Mouse (Mus musculus): Measurements from ENCODE around the gene Hdac5.
"Not testable (repeated sequence)": the region's sequence is repeated elsewhere in the genome, so short reads cannot be mapped to it uniquely, and the experiment has no call there.

The Hdac5 gene

DNA sequence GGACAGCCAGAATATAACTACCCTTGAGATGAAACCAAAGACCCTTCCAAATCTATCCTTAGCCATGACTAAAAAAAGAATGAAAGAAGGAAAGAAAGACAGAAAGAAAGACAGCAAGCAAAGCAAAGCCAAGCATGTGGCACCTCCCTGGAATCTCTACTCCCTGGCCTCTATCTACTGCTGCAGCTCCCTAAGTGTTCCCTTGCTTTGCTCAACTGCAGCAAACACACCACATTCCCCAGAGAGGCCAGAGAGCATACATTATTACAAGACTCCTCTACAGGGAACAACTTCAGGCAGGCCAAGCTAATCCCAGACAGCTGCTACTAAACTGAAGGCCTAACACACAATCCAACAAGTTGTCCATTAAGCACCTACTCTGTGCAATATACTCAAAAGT, 50.1 kb downstream of the Hdac5 start:
- DNase-seq = no peak

DNA sequence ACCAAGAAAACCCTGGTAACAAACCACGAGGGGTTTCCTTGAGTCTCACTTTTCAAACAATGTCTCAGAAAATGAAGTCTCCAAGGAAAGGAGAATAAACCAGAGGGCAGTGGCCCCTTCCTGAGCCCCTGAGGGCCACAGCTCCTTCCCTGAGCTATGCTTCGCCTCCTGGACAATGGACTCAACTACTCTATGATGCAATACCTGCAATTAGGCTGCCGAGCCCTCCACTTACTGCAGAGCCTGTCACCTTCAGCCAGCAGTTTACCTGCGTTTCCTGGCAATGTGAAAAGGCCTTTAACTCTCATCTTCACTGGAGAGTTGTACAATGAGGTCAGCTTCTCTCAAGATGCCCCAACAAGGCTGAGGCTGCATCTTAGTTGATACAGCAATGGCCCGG, 61.3 kb downstream of the Hdac5 start:
- DNase-seq = no peak

DNA sequence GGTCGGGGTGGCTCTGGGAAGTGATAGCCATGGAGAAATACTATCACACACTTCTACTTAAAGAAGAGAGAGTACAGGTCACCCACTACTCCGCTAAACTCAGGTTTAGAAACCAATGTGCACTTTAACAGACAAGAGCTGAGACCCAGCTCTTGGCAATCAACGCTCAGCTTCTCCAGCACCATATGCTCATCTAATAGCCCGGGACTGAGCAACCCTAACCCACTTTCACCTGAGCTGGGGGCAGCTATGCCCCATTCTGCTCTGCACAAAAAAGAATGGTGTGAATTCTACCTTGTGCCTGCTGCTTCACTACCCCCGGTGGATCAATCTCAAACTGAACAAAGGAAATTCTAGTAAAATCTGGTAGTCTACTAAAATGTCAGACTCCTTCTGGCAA, 62.4 kb downstream of the Hdac5 start:
- no peak for DNase-seq

DNA sequence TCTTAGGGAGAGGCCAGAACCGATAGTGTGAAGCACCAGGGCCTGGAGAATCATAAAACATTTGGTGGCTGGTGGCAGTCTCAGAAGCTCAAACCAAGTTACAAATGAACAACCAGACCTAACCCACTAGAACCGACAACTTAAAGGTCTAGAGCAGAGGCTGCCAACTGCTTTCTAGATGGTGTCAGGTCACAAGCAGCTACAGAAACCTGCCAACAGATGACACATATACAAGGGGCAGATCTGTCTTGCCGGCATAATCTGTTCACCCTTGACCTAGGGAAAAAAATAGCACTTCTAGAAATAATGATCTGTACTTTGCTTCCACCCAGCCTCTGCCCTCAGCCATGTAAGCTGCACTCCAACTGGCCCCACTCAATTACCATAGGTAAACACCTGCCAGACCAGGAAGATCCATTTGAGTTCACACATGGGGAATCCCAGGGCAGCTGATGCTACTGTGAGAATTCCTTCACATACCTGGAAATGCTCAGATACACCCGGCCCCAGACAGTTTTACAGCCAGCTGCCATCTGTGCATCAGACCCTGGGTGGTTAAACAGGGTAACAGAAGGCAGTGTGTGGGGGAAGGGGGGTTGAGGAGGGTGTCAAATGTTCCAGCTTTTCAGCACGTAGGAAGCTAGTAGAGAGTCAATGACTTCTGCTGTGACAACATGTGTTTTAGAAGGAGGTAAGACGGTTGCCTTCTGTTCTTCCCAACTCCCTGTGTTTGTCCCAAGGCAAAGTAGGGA, 63.8 kb downstream of the Hdac5 start:
- DNase-seq = no peak

DNA sequence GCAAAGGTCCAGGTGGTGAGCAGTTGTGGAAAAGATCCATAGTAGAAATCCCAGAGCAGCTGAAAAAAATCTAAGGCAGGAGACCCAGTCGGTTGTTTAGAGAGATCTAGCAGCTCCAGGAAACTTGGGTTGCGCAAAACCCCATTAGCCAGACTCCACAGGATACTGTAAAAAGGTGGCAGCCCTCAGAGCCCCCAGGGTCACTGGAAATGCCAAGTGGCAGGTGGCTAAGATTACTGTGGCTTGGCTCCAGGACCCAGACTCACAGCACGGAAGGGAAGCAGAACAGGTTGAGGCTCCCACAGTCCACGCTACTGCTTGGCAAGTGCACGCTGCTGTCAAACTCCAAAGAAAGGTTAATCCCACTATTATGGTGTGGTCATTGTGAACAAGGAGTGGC, 70.2 kb downstream of the Hdac5 start:
- DNase-seq = no peak

DNA sequence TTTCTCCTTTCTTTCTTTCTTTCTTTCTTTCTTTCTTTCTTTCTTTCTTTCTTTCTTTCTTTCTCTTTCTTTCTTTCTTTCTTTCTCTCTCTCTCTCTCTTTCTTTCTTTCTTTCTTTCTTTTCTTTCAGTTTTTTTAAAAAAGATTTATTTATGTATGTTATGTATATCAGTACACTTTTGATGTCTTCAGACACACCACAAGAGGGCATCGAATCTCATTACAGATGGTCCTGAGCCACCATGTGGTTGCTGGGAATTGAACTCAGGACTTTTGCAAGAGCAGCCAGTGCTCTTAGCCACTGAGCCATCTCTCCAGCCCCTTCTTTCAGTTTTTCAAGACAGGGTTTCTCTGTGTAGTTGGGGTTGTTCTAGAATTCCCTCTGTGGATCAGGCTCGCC, 71.9 kb downstream of the Hdac5 start:
- not testable (repeated sequence) for DNase-seq

DNA sequence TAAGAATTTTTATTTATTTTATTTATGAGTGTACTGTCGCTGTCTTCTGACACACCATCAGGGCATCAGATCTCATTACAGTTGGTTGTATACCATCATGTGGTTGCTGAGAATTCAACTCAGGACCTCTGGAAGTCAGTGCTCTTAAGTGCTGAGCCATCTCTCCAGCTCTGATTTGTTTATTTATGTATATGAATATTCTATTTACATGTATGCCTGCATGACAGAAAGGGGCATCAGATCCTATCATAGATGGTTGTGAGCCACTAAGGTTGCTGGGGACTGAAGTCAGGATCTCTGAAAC, 73.2 kb downstream of the Hdac5 start:
- no peak for DNase-seq

DNA sequence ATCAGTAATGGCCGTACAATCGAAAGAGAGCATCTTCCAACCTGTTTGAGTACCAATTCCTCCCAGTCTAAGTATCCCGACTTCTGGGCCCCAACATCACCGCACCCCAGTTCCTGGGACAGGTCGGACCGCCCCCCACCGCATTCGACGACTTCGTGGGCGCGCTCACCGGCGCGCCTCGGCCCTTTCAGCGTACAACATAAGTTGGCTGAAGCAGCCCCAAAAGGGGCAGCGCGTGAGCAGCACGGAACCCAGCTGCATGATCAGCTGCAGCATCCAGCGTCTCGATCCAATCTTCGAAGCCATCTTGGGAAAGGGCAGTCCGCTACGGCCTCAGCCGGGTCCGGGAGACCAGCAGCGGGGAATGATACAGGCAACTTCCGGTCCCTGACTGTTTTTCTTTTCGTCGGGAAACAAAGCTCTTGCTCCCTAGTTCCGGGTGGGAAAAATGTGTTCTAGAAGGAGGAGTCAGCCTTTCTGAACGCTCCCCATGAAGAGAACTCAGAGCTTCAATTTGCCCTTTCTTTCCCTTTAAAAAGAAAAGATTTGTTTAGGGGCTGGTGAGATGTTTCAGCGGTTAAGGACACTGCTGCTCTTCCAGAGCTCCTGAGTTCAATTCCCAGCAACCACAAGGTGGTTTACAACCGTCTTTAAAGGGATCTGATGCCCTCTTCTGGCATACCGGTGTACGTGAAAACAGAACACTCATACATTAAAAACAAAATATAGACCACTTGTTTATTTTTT, 73.8 kb downstream of the Hdac5 start, which contains the start of gene Tmem101:
Gene Tmem101 (minus strand): TSS at position 366 of the 747 bp plus-strand sequence.
- DNase-seq = peak; percentile 89

DNA sequence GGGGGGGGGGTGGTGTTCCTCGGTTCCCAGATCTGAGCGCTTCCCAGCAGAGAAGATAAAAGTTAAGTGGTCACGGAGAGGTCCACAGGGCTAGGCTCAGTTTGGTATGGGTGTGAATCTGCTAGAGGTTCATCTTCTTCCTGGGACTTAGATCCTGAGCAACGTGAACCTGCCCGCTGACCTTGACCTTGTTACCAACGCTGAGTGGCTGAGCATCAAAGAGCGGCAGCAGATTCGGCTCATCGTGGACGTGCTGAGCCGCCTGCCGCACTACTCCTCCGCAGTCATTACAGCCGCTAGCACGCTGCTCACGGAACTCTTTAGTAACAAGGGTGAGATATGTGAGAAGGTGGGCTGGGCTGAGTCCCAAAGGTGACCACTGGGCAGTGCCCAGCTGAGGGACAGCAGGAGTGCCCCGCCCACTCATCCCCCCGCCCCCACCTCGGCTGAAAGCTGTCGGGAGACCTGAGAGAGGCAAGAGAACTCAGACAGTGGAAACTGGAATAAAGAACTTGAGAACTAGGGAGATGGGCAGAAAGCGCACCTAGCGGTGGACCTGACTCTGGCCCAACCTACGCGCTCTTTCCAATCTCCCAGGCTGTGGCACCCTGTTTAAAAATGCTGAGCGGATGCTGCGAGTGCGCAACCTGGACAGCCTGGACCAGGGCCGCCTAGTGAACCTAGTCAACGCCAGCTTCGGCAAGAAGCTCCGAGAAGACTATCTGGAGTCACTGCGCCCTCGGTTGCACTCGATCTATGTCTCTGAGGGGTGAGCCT, 82.6 kb downstream of the Hdac5 start:
- no peak for DNase-seq

DNA sequence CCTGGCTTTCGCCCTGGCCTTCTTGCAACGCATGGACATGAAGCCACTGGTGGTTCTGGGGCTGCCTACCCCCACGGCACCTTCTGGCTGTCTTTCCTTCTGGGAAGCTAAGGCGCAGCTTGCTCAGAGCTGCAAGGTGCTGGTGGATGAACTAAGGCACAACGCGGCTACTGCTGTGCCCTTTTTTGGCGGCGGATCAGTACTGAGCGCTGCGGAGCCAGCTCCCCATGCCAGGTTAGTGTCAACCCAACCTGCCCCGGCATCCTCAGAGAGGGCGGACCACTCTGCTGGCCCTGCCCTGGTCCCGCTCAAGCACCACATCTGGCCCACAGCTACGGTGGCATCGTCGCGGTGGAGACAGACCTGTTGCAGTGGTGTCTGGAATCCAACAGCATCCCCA, 83.4 kb downstream of the Hdac5 start:
- DNase-seq = no peak

DNA sequence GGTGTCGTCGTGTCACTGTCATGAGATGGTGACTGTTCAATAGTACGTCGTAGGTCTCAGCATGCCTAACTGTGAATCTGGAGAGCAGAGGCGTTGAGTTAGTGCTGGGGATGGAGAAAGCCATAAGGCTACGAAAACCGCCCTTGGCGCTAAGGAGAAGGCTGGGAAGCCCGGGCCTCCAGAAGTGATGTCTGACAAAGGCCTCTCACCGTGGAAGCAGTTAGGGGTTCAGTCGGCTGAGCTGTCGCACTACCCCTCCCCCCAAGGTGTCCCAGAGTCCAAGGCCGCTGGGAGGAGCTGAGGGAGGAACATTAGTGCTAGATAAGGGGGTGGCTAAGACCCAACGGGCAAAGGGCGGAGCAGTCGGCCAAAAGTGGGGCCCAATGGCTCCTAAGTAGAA, 84.0 kb downstream of the Hdac5 start:
- DNase-seq = peak; percentile 38

DNA sequence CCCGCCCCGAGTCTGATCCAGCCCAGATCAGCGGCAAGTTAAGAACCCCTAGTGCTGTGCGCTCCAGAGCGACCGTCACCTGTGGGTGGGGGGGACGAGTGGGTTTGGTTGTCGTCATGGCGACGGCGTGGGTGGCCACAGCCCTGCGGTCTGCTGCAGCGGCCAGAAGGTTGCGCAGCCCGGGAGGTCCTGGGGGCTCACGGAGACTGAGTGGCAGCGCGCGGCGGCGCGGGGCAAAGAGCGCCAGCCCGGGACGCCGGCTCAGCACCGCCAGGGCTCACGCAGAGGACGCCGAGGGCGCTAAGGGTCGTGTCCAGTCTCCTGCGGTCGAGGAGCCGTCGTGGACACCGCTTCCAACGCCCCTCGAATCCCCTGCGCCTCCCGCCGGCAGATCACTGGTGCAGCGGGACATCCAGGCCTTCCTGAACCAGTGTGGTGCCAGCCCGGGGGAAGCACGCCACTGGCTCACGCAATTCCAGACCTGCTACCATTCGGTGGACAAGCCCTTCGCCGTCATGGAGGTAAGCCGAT, 84.4 kb downstream of the Hdac5 start, which contains the start of gene Nags:
Gene Nags (plus strand): TSS at position 43 of the 531 bp plus-strand sequence.
- no peak for DNase-seq

DNA sequence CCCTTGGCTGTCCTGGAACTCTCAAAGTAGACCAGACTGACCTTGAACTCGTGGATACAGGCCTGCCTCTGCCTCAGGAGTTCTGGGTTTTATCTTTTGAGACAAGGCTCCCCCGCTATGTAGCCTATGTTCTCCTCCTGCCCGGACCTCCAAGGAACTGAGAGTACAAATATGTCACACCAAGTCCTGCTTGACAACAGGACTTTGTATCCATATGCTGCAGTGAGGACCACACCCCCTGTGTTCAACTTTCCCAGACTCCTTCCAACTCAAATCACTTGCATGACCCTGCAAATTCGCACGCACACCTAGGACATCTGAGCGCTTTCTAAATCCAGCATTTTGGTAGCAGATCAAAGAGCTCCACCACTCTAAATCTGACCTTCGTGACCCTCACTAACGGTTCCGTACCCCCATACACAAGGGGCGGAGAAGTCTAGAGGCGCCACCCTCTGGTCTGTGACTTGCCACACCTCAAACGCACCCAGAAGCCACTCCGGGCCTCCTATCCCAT, 85.0 kb downstream of the Hdac5 start:
- DNase-seq = no peak
